Mouse (Mus musculus) spleen, adult 2 months (tissue): ENCODE results near the gene Rpl14.

Experiments used
- CTCF ChIP-seq: fragments of 200-500 bp; IDR thresholded peaks from 2 replicates; pipeline ENCODE4 v1.5.1; 2011; ENCODE audit warnings: mild to moderate bottlenecking, inconsistent platforms; ENCODE audit not compliant: insufficient read depth, insufficient read length, insufficient replicate concordance; ENCODE audit errors: extremely low read depth
- POLR2A ChIP-seq: fragments of 200-500 bp; IDR thresholded peaks from 2 replicates; pipeline ENCODE4 v1.6.1; 2011; ENCODE audit warnings: low read depth, low read length, inconsistent platforms

DNA sequence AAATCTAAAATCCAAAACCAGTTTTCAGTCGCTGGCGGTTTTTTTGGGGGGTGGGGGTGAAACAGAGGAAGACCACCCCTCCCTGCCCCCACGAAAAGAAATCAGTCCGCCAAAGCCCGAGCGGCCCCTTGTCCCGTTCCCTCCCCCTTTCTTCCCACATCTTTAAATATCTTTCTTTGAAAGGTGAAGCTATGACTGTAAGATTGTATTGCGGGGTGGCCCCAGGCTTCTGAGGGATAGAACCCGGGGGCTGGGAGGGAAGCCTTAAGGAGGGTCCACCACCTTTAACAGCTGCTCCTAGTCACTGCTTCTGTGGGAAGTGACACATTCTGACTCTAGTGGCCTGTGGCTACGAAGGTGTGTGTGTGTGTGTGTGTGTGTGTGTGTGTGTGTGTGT is 32.3 kb downstream of the Rpl14 start:
- TF ChIP-seq CTCF = no peak
- TF ChIP-seq POLR2A = no peak
